8 mouse cellular contexts compared by ENCODE assay signal in the genomic region with DNA sequence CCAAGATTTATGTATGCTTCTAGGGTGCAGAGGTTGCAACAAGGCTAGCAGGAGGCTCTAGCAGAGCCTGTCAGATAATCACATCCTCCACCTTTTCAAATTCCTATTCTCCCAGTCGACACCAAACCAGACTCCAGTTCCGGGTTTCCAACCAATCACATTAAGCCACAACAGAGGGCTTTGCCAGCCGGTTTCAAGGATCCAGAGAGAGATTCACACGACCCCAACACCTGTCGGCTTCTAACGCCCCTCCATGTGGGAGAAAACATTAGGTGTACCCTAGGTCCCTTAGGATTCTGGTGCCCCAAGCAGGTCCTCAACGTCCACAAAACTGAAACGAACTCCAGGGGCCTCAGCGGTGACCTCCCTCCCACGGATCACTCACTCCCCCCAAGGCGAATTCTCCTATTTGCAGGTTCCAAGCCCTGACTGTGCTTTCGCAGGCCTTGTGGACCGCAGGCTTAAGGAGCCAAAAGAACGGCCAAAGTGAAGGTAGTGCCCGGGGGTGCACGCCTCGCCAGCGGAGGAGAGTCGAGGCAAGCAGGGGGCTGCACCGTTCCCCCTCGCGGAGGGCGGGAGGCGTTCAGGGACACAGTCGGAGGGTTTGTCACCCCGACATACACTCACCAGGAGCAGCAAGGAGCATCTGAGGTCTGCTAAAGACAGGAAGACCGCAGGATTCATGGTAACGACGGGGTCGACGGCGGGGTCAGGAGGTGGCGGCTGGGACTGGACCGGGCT. TPM values are rescaled to one million over a fixed set of nuclear protein-coding genes. Genes with fewer than 3 reads are reported as not detected.
DNase-seq lines count a peak whose midpoint lies in the region; ATAC-seq and TF ChIP-seq lines count a peak whose summit lies in the region.

No protein-coding gene starts in this region.

- H3K9me3 ChIP-seq in hindbrain, embryonic 11.5 days (ENCODE audit: control insufficient read depth, low read length), result no peaks in the 10 kb centered on the region

- H3K4me3 ChIP-seq in C2C12 (ENCODE audit: insufficient read depth, poor library complexity, severe bottlenecking) (peak overlapping the region; percentile 94), myocyte (peak overlapping the region; percentile 87)
- H3K4me3 ChIP-seq in cortical plate, adult 2 months (ENCODE audit: insufficient read depth, low read length), result peak overlapping the region; percentile 87
- H3K4me3 ChIP-seq in hindbrain, embryonic 11.5 days (ENCODE audit: low read depth, low read length), result peak overlapping the region; percentile 95
- H3K4me3 ChIP-seq in liver, adult 2 months (ENCODE audit: insufficient read depth, low read depth, low read length), result peak overlapping the region; percentile 93

- peaks cover 42% of the 10 kb centered on the region for H3K79me3 ChIP-seq in C2C12 (ENCODE audit: low read depth)

- H3K4me1 ChIP-seq in cortical plate, adult 2 months (ENCODE audit: control insufficient read depth, insufficient read depth, low read length), result peaks cover 3% of the 10 kb centered on the region; the same call in 1 of the 2 replicates
- no peaks in the 10 kb centered on the region for H3K4me1 ChIP-seq in hindbrain, embryonic 11.5 days (replicated peaks; ENCODE audit: control insufficient read depth, insufficient read depth, low read length)
- H3K4me1 ChIP-seq in liver, adult 2 months (ENCODE audit: control insufficient read depth, insufficient read depth, low read length), result peaks cover 19% of the 10 kb centered on the region

- H3K9ac ChIP-seq in hindbrain, embryonic 11.5 days (ENCODE audit: low read depth, low read length), result peak overlapping the region; percentile 88
- H3K9ac ChIP-seq in liver, adult 2 months (ENCODE audit: low read depth, low read length), result peak overlapping the region; percentile 94

- H3K27me3 ChIP-seq in C2C12 (ENCODE audit: control insufficient read depth, insufficient read depth, insufficient read length), result no peaks in the 10 kb centered on the region
- no peaks in the 10 kb centered on the region for H3K27me3 ChIP-seq in hindbrain, embryonic 11.5 days (ENCODE audit: control insufficient read depth, insufficient read depth, low read length)
- no peaks in the 10 kb centered on the region for H3K27me3 ChIP-seq in liver, adult 2 months (ENCODE audit: control insufficient read depth, insufficient read depth, low read length)
- H3K27me3 ChIP-seq in myocyte (ENCODE audit: control insufficient read depth, insufficient read depth, insufficient read length), result no peaks in the 10 kb centered on the region

- TF ChIP-seq POLR2A in cortical plate, adult 2 months (IDR thresholded peaks at IDR 0.05; ENCODE audit: extremely low read depth, insufficient read depth, low read length), result no peak
- no peak for TF ChIP-seq POLR2A in liver, adult 2 months (IDR thresholded peaks at IDR 0.05; ENCODE audit: extremely low read depth, insufficient read depth, low read length)
- no peak for TF ChIP-seq POLR2A in myocyte (IDR thresholded peaks at IDR 0.05; ENCODE audit: insufficient read length, low read depth)

- peaks cover 55% of the 10 kb centered on the region for H3K79me2 ChIP-seq in C2C12 (ENCODE audit: control insufficient read depth, insufficient read depth)
- H3K79me2 ChIP-seq in liver, adult 2 months (ENCODE audit: control insufficient read depth, insufficient read depth, low read length), result peaks cover 24% of the 10 kb centered on the region; the same call in 1 of the 2 replicates
- H3K79me2 ChIP-seq in myocyte (ENCODE audit: control insufficient read depth, insufficient read depth), result peaks cover 55% of the 10 kb centered on the region

- WGBS in hindbrain, embryonic 11.5 days, result under 1% methylated on average over 34 of the region's 34 CpGs
- under 1% methylated on average over 34 of the region's 34 CpGs for WGBS in liver, adult 2 months

- ATAC-seq in hindbrain, embryonic 11.5 days (ENCODE audit: low FRiP score), result no peak; the same call in 1 of the 2 replicates

- peak overlapping the region; percentile 74 for H3K4me2 ChIP-seq in hindbrain, embryonic 11.5 days (replicated peaks; ENCODE audit: low read depth, low read length)
- H3K4me2 ChIP-seq in myocyte (ENCODE audit: low read depth), result peak overlapping the region; percentile 95

- DNase-seq in gastrocnemius, postnatal 14 days, result peak; percentile 5
- DNase-seq in gastrocnemius, postnatal 36 days, result no peak
- DNase-seq in hindbrain, embryonic 11.5 days (ENCODE audit: low spot score), result peak; percentile 52
- DNase-seq in liver, adult 2 months (ENCODE audit: extremely low read depth, low read depth, low spot score), result peak; percentile 54
- DNase-seq in B cell, adult 2 months, result no peak

- intact Hi-C loops in gastrocnemius, postnatal 14 days (cut with DNase I; ENCODE audit: low total_unique reads), result no loop called here
- intact Hi-C loops in gastrocnemius, postnatal 36 days (cut with DNase I), result loop anchor here (5.0 kb wide), 1 partner anchor 52 kb away; no protein-coding TSS in a partner anchor

- no peak for TF ChIP-seq CTCF in C2C12 (IDR thresholded peaks at IDR 0.05; ENCODE audit: control insufficient read depth, insufficient read depth, insufficient read length)
- TF ChIP-seq CTCF in cortical plate, adult 2 months (IDR thresholded peaks at IDR 0.05; ENCODE audit: extremely low read depth, insufficient read depth, low read length), result no peak
- TF ChIP-seq CTCF in liver, adult 2 months (IDR thresholded peaks at IDR 0.05; ENCODE audit: low read depth, low read length), result no peak

- peak overlapping the region; percentile 78 for H3ac ChIP-seq in C2C12 (ENCODE audit: control insufficient read depth, insufficient read length, low read depth)
- H3ac ChIP-seq in myocyte (ENCODE audit: control insufficient read depth, insufficient read length), result peak overlapping the region; percentile 89

- H3K27ac ChIP-seq in cortical plate, adult 2 months (ENCODE audit: insufficient read depth, low read length), result peak overlapping the region; percentile 29; the same call in 1 of the 2 replicates
- peak overlapping the region; percentile 42; the same call in 1 of the 2 replicates for H3K27ac ChIP-seq in hindbrain, embryonic 11.5 days (ENCODE audit: low read depth, low read length)
- peak overlapping the region; percentile 86 for H3K27ac ChIP-seq in liver, adult 2 months (replicated peaks; ENCODE audit: insufficient read depth, low read depth, low read length)

- H3K36me3 ChIP-seq in C2C12 (ENCODE audit: control insufficient read depth, insufficient read depth), result no peaks in the 10 kb centered on the region
- no peaks in the 10 kb centered on the region for H3K36me3 ChIP-seq in hindbrain, embryonic 11.5 days (ENCODE audit: control insufficient read depth, insufficient read depth, low read length)
- peaks cover 4% of the 10 kb centered on the region; the same call in 1 of the 2 replicates for H3K36me3 ChIP-seq in liver, adult 2 months (ENCODE audit: control insufficient read depth, insufficient read depth, low read length)
- H3K36me3 ChIP-seq in myocyte (ENCODE audit: control insufficient read depth, insufficient read depth), result no peaks in the 10 kb centered on the region

TF ChIP-seq in C2C12, 6 proteins besides CTCF, POLR2A, EP300 and RAD21:
- TF ChIP-seq CEBPB (IDR thresholded peaks at IDR 0.05; ENCODE audit: low read depth) (no peak), MYOG (IDR thresholded peaks at IDR 0.05; ENCODE audit: control insufficient read depth, extremely low read depth, insufficient read length) (no peak), MAX (IDR thresholded peaks at IDR 0.05) (no peak)

TF ChIP-seq in myocyte, 11 proteins besides CTCF, POLR2A, EP300 and RAD21:
- TF ChIP-seq POLR2AphosphoS2 (IDR thresholded peaks at IDR 0.05; ENCODE audit: insufficient read length, low read depth) (no peak), E2F4 (IDR thresholded peaks at IDR 0.05; ENCODE audit: insufficient read depth) (no peak), CEBPB (IDR thresholded peaks at IDR 0.05; ENCODE audit: insufficient read depth, poor library complexity, severe bottlenecking) (no peak), SRF (IDR thresholded peaks at IDR 0.05; ENCODE audit: control insufficient read depth, insufficient read length, low read depth) (no peak), TCF3 (IDR thresholded peaks at IDR 0.05; ENCODE audit: insufficient read length, low read depth) (no peak), TCF12 (IDR thresholded peaks at IDR 0.05; ENCODE audit: insufficient read depth, poor library complexity, severe bottlenecking) (no peak), MYOD1 (IDR thresholded peaks at IDR 0.05; ENCODE audit: control insufficient read depth in 1 of 3, insufficient read length in 2 of 3, low read depth in 2 of 3) (no peak), MAX (IDR thresholded peaks at IDR 0.05; ENCODE audit: low read depth) (no peak), MYOG (IDR thresholded peaks at IDR 0.05; ENCODE audit: control insufficient read depth in 1 of 3, insufficient read depth in 1 of 3, insufficient read length in 2 of 3, low read depth in 2 of 3) (no peak), REST (IDR thresholded peaks at IDR 0.05; ENCODE audit: insufficient read depth, insufficient read length) (no peak), USF1 (IDR thresholded peaks at IDR 0.05; ENCODE audit: low read depth) (no peak)

RNA-seq across cellular contexts. Expression of a gene that starts 0.4 kb away (rescaled TPM):
- total RNA-seq in gastrocnemius, postnatal 14 days (2021), result 10 to 100 TPM; 26.4 to 27.6 TPM
- 10 to 100 TPM; 23.8 to 25.4 TPM for total RNA-seq in gastrocnemius, postnatal 36 days (2021)
- polyA plus RNA-seq in C2C12 (2012; fragmentation: generic; extraction: Trizol), result 20.2 TPM
- 25.0 and 28.6 TPM in 2 replicates for polyA plus RNA-seq in cortical plate, adult 2 months (2012; rRNA removed)
- polyA plus RNA-seq in hindbrain, embryonic 11.5 days (2014; fragmentation: Nextera tagmentation; extraction: Ambion mirVana), result 78.8 and 78.9 TPM in 2 replicates
- 50.9 and 56.6 TPM in 2 replicates for total RNA-seq in liver, adult 2 months (2014; rRNA removed)
- 21.1 and 22.3 TPM in 2 replicates for polyA plus RNA-seq in liver, adult 2 months (2012; rRNA removed)
- polyA plus RNA-seq in myocyte (2012; fragmentation: generic; extraction: Trizol), result 22.7 TPM

RNA-seq across cellular contexts. Expression of a gene that starts 0.6 kb away (rescaled TPM):
- 1 to 10 TPM; 2.8 to 3.2 TPM for total RNA-seq in gastrocnemius, postnatal 14 days (2021)
- total RNA-seq in gastrocnemius, postnatal 36 days (2021), result 1 to 10 TPM; 2.0 to 2.3 TPM
- polyA plus RNA-seq in C2C12 (2012; fragmentation: generic; extraction: Trizol) (2.8 TPM), myocyte (2012; fragmentation: generic; extraction: Trizol) (3.1 TPM)
- 10.4 and 10.7 TPM in 2 replicates for polyA plus RNA-seq in cortical plate, adult 2 months (2012; rRNA removed)
- polyA plus RNA-seq in hindbrain, embryonic 11.5 days (2014; fragmentation: Nextera tagmentation; extraction: Ambion mirVana), result 6.7 and 9.4 TPM in 2 replicates
- 9.7 and 9.9 TPM in 2 replicates for total RNA-seq in liver, adult 2 months (2014; rRNA removed)
- 1.7 and 2.5 TPM in 2 replicates for polyA plus RNA-seq in liver, adult 2 months (2012; rRNA removed)

Comparison
In these comparisons a context has a peak if more than half of its experiments do, and no peak if none do; other contexts are left out.
1. DNase-seq: peak in gastrocnemius, postnatal 14 days (single experiment), hindbrain, embryonic 11.5 days (single experiment) and liver, adult 2 months (single experiment); none in gastrocnemius, postnatal 36 days (0 of 2) and B cell, adult 2 months (0 of 2).
2. H3K27ac ChIP-seq: peak in every context shown above with its lines; median percentile 86 in liver, adult 2 months; 42 in hindbrain, embryonic 11.5 days; 29 in cortical plate, adult 2 months.
3. Peak in every context shown above with its lines, with median percentiles within 50 percentile points of each other: H3K4me3 ChIP-seq.